Mouse (Mus musculus) brain, embryonic 14.5 days (tissue): ENCODE measurements around the gene Dcst1. TPM values are rescaled to one million over a fixed set of nuclear protein-coding genes. Genes with fewer than 3 reads are reported as not detected.

Experiments
- DNase-seq: peaks from one replicate; pipeline ENCODE4 v3.0.0-alpha.2; 2011; ENCODE audit warnings: low read depth
- CTCF ChIP-seq: fragments of 200-500 bp; IDR thresholded peaks from 2 replicates; pipeline ENCODE4 v1.5.1; 2012; ENCODE audit warnings: inconsistent platforms, mild to moderate bottlenecking, moderate library complexity, borderline replicate concordance; ENCODE audit not compliant: insufficient read depth, insufficient read length; ENCODE audit errors: extremely low read depth
- POLR2A ChIP-seq: fragments of 200-500 bp; IDR thresholded peaks from 2 replicates; pipeline ENCODE4 v1.6.1; 2012; ENCODE audit warnings: mild to moderate bottlenecking, inconsistent platforms, borderline replicate concordance; ENCODE audit not compliant: poor library complexity, insufficient read depth, insufficient read length, severe bottlenecking; ENCODE audit errors: extremely low read depth
- polyA plus RNA-seq: library from polyadenylated mRNA; depleted of rRNA; stranded (reverse); fragments of >200 nt; gene quantifications from 2 replicates; pipeline ENCODE4 v1.2.3, GENCODE M21; 2012

Gene Dcst1
- polyA plus RNA-seq, 1 experiment: 0.04 TPM

DNA sequence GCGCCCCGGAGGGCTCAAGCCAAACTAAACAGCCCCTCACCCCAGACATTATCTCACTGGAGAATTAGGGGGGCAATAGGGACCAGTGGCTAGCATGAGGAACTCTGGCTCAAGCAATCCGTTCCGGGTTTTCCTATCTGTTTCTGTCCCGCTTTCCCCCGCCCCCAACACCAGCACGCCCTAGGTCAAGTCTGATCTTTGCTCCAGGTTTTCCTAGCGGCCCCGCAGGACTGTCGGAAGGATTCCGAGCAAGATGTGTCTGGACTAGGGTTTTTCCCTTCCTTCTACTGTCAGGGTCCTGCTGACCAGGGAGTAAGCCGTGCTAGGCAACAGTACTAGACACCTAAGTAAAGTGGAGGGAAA, 29.8 kb upstream of the Dcst1 start:
- peak; percentile 92 for DNase-seq
- no peak for TF ChIP-seq POLR2A
- no peak for TF ChIP-seq CTCF

DNA sequence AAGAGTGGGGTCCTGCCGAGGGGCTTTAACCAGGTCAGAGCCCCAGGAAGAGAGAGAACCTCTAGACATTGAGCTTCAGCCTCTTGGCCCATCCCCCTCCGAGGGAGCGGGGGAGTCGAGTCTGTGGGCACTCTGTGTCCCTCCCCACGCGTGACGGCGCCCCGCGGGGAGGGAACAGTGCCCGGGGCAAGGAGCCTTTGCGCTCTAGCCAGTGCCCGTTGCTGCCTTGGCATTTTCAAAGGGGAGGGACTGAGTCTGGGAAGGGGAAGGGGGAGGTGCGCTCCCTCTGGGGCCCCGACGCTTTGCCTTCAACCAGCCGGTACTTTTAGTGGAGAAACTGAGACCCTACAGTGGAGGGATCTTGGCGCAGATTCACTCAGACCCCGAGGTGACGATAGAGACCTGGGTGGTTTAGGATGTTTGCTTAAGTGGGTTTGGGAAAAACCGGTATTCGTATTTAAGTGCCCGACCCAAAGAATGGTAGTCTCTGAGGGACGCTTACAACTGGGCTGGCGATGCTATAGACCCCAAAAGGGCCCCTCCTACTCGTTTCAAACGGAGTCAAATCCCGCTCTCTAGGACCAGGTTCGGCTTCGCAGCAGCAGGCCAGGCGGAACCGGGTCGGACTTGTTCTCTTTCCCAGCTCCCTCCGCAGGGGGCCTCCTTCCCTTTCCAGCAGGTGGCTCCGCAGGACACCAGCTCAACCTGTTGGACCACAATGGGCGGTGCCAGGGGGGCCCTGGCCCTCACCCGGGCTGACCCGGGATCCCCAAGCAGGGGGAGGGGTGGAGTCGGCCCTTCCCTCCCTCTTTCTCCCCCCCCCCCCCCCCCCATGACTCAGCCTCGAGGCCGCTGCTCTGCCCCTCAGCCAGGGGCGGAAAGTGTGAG, 29.2 kb upstream of the Dcst1 start, which contains the start of gene Zbtb7b:
Gene Zbtb7b, minus strand, starts transcription at position 771 of the 888 bp plus-strand sequence.
- DNase-seq: peak; percentile 75

DNA sequence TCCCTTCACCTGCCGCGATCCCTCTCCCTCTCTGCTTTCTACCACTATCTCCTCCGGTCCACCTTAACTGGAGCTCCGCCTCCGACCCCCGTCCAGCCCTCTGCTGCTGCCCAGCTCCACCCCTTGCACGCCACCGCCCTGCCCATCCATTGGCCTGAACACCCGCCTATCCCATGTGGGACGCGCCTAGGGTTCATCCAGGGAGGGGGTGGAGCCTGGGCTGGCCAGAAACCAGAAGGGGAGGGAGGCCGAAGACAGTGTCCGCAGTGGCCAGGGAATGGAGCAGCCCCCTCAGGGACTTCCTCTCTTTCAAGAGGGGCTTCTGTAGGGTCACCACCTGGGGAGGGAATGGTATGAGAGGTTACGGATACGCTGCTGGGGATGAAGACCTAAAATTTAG, 28.6 kb upstream of the Dcst1 start:
- no peak for TF ChIP-seq CTCF
- TF ChIP-seq POLR2A: peak; percentile 43; the same call in 1 of the 2 replicates
- DNase-seq: peak; percentile 98

More for the DNA sequence above, 29.2 kb upstream of the Dcst1 start, which contains the start of gene Zbtb7b:
- no peak for TF ChIP-seq CTCF
- TF ChIP-seq POLR2A: no peak

DNA sequence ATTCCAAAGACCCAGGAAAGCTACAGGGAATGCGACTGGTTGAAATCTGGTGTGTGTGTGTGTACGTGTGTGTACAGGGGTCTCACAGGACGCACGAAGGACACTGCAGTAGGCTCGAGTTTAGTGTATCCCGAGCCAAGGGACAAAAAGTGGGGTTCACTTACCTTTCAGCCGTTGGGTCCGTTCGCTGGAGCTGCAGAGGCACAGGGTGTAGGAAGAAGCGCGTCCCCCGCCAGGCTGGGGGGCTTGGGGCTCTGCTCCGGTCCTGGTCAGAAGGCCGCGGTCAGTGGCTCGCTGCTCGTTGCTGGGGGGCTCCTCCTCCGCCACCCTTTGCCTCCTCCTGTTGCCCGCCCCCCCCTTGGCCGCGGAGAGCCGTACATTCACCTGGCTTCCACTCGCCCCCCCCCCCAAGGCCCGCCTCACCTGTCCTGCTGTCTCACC, 27.8 kb upstream of the Dcst1 start:
- peak; percentile 11 for DNase-seq
- TF ChIP-seq POLR2A: no peak
- TF ChIP-seq CTCF: no peak

DNA sequence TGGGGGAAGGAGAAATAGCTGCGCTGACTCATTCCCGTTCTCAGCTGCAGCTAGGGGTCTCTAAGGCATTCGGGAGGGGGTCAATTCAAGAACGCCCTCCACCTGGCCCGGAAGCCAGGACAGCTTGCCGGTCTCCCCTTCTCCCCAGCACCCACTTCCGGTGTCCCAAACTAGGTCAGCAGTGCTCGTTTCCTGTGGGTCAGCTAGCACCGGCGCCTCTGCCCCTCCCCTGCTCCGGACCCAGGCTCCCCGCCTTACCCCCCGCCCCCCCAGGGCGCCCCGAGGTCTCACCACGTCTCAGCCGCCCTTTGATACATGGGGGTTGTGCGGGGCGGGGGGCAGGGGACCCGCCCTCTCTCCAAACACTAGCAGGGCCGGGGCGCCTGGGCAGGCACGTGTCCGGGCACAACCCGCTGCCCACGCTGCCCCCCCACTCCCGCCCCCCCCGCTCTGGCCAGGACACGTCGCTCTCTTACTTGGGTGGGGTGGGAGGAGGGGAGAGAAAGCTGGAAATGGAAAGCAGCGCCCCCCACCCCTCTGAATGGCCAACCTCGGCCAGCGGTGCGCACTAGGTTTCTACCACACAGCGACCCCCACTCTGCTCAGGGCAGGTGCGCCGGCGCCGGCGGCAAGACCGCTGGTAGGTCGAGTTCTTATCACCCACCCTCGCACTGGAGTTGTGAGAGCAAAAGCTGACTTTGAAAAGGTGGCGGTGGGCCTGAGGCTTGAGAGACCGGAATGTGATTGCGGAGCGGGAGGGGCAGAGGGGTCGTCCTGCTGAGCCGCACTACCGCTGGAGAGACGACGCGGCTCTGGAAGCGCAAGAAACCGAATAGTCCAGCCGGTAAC, 26.8 kb upstream of the Dcst1 start:
- no peak for TF ChIP-seq CTCF
- TF ChIP-seq POLR2A: no peak
- DNase-seq: peak; percentile 40

DNA sequence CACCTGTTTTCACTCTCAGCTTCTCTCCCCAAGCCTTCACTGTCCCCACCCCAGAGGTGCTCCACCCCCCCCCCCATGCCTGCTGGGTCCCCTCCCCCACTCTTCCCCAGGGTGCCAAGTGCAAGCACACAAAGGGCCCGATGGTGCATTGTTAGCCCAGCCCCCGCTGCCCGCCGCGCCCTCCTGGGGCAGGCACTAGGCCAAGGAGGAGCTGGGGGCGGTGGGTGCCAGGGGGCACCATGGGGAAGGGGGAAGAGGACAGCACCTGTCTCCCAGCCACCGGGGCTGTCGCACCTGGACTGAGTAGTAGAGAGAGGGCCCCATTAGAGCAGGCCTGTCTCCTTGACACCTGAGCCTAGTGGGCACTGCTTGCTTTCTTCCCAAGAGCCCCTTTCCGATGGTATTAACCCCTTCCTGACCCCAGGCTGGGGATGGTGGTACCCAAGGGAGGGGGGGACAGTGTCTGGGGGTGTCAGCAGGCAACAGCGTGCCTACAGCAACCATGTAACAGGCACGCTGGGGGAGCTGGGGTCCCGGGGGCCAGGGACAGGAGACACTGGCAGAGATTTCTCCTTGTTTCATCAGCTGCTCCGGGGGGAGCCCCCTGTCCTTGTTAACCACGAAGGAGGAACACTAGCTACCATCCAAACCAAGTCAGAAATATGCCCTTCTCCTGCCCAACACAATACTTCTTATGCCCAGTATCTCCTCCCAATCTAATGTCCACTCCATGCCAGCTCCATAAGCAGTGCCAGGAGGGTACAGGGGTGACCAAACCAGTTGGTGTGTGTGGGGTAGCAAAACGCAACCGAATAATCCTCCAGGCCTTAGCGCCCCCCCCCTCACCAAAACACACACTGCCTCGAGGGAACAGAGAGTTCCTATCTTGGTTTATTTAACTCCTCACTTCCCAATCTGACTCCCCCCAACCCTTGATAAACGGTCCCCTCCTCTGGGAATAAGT, 25.9 kb upstream of the Dcst1 start:
- no peak for DNase-seq
- TF ChIP-seq CTCF: no peak
- TF ChIP-seq POLR2A: no peak

DNA sequence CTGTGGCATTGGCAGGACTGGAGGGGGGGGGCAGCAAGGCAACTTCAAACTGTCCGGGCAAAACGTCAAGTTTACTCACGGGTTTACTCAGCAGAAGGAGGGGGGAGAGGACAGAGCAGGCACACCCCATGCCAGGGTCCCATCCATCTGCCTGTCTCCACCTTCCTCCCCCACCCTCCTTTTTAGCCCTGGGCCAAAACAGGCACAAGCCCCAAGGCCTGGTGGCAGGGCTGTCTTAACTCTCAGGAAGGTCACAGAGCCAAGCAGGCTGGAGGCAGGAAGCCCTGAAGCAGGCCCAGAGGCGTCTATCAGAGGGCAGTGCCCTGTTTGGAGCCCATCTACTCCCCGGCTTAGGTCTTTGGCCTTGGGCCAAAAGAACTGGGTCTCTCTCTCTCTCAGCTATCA, 25.1 kb upstream of the Dcst1 start:
- peak; percentile 16 for DNase-seq
- TF ChIP-seq CTCF: no peak
- TF ChIP-seq POLR2A: no peak

DNA sequence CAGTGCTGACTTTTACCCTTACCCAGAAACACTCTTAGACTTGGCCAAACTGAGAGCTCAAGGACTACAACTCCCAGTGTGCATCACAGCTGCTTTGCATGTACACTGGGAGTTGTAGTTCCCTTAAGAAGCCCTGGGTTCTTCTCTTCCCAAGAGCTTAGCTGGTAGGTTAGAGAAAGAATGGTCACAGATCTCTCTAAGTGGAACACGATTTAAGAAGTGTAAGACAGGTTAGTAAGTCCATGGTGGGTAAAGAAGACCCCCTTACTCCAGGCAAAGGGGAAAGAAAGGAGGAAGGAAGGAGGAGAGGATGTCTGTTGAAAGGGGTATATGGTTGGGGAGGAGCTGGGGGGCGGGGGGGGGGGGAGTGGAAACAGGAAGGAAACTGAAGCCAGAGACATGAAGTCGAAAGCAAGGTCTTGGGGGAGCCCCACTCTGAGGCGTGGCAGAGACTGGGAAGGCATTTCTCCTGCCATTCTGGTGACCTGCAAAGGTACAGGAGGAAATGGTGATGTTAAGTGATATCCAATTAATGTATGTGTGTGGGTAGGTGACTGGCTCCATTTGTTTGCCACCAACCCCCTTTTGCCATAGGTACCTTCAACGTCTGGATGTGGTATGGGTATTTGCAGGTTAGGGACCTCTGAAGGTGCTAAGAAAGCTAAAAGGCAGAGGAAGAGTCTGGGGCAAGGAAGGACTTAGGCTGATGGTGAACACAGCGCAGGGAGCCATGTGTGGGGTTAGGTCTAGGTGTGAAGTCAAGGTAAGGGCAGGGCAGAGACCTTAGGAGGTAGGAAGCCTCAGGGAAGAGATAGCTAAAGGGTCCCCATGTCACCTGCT, 24.1 kb upstream of the Dcst1 start:
- peak; percentile 82 for DNase-seq
- TF ChIP-seq POLR2A (no peak), CTCF (no peak)

DNA sequence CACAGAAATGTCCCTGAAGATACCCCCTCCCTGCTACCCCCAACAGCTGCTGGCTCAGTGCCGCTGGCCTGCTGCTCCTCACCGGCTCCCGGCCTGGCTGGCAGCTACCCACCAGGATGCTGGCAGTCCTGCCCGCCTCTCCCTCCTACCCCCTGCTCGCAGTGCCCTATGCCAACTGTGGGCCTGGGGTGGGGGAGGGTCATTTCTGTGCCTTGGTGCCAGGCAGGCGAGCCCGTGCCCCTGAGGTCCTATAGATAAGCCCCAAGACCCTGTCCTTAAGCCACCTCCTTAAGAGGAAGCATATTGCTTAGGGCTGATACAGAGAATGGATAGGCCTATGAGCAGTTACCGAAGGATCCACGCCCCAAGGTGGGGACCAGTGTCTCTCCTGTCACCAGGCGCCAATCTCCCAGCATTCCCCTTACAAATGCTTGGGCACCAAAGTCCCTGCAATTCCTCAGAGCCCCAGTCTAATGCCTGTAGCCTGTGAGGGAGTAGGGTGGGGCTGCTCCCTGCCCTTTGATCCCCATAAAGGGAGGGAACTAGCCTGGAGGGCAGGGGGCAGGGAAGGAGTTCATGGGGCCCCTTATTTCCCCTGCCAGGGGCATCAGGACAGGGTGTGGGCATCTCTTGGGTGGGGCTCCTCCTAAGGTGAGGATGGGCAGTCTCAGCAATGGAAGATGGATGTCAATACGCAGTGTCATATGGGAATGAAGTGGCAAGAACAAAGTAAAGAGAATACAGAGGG, 23.3 kb upstream of the Dcst1 start:
- peak; percentile 64 for DNase-seq
- TF ChIP-seq CTCF (no peak), POLR2A (no peak)
